Mouse (Mus musculus): Measurements from ENCODE around the gene Stap2. TPM values are rescaled to one million over a fixed set of nuclear protein-coding genes. Genes with fewer than 3 reads are reported as not detected.

Stap2 gene
- polyA plus RNA-seq, 1 experiment from 2014 or later = 4.5 TPM

DNA sequence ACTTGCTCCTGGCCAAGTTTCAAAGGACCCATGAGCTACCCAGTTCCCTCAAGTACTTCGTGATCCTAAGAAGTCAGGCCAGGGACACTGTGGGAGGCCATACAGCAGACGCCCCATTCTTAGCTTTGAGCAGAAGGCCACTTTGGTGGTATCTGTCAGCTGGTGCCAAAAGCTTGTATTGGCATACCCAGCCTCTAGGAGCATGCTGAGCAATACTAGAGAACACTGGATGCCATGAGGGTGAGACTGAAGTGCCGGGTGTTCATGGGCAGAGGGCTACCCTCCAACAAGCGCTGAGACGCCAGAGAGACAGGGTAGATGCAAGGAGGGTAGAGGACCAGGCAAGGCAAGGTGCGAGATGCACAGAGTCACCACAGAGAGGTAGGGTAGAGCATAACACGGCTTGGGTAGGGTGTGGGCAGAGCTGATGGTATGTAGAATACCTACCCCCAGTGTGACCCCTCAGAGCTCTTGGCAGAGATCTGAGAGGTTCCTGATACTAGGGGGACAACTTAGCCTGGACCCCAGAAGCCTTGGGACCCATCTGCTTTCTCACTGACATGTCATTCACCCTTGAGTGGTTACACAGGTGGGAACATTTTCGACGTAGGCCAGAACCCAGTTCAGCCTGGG lies 25.0 kb upstream of the Stap2 start:
- no peak overlapping the region for H3K27ac ChIP-seq (ENCODE audit: low read depth, low read length)
- H3K9me3 ChIP-seq (ENCODE audit: control insufficient read depth, low read length) = no peaks in the 10 kb centered on the region
- H3K4me1 ChIP-seq (ENCODE audit: control insufficient read depth, insufficient read depth, low read length) = peaks cover 5% of the 10 kb centered on the region
- H3K9ac ChIP-seq (ENCODE audit: low read length) = no peak overlapping the region
- no peaks in the 10 kb centered on the region for H3K27me3 ChIP-seq (ENCODE audit: control insufficient read depth, insufficient read depth, low read length)
- no peak for ATAC-seq (ENCODE audit: low FRiP score)
- WGBS = 92% methylated on average over 9 of the region's 9 CpGs
- no peak overlapping the region for H3K4me3 ChIP-seq (ENCODE audit: low read depth, low read length)
- DNase-seq (ENCODE audit: low spot score, missing footprints) = no peak
- no peak overlapping the region for H3K4me2 ChIP-seq
- H3K36me3 ChIP-seq (ENCODE audit: control insufficient read depth, insufficient read depth, low read length) = no peaks in the 10 kb centered on the region; the same call in 1 of the 2 replicates

- no peak overlapping the region for H3K27ac ChIP-seq (ENCODE audit: low read depth, low read length)
- no peak for ATAC-seq (ENCODE audit: low FRiP score)
- no peak overlapping the region for H3K4me2 ChIP-seq
- WGBS = 95% methylated on average over 5 of the region's 5 CpGs
- H3K4me1 ChIP-seq (ENCODE audit: control insufficient read depth, insufficient read depth, low read length) = peaks cover 5% of the 10 kb centered on the region
- H3K9ac ChIP-seq (ENCODE audit: low read length) = no peak overlapping the region
- H3K36me3 ChIP-seq (ENCODE audit: control insufficient read depth, insufficient read depth, low read length) = no peaks in the 10 kb centered on the region
- H3K27me3 ChIP-seq (ENCODE audit: control insufficient read depth, insufficient read depth, low read length) = no peaks in the 10 kb centered on the region
- H3K9me3 ChIP-seq (ENCODE audit: control insufficient read depth, low read length) = no peaks in the 10 kb centered on the region
- H3K4me3 ChIP-seq (ENCODE audit: low read depth, low read length) = no peak overlapping the region
- no peak for DNase-seq (ENCODE audit: low spot score, missing footprints)
Measured at GRCm38 (mm10) chr17:56027801-56028441, 22.5 kb upstream of the Stap2 start.

- DNase-seq (ENCODE audit: low spot score, missing footprints) (no peak), ATAC-seq (ENCODE audit: low FRiP score) (no peak)
- Histone ChIP-seq H3K36me3 (ENCODE audit: control insufficient read depth, insufficient read depth, low read length) (no peaks in the 10 kb centered on the region), H3K4me3 (ENCODE audit: low read depth, low read length) (no peak overlapping the region), H3K4me1 (ENCODE audit: control insufficient read depth, insufficient read depth, low read length) (peaks cover 7% of the 10 kb centered on the region), H3K27ac (ENCODE audit: low read depth, low read length) (no peak overlapping the region), H3K4me2 (no peak overlapping the region), H3K9me3 (ENCODE audit: control insufficient read depth, low read length) (no peaks in the 10 kb centered on the region), H3K27me3 (ENCODE audit: control insufficient read depth, insufficient read depth, low read length) (no peaks in the 10 kb centered on the region), H3K9ac (ENCODE audit: low read length) (no peak overlapping the region)
- WGBS = 73% methylated on average over 1 of the region's 1 CpGs
Measured at GRCm38 (mm10) chr17:56026881-56027280, 21.5 kb upstream of the Stap2 start.

DNA sequence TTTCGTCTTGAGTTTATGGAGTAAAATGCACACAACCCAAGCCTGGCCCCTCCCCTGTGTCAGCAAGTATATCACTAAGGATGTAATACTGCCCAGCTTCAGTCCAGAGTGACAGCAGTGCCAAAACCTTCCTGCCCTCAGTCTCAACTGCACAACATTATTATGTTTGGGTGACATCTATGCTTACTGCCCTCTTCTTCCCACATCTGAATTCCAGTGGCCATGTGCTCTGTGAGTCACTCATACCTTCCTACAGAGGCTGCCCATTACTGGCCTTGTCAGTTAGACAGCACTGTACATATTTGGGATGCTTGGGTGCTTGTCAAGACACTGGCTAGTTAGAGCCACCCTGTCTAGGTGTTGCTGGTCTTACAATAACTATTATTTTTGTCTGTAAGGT lies 20.9 kb upstream of the Stap2 start:
- Histone ChIP-seq H3K4me3 (ENCODE audit: low read depth, low read length) (no peak overlapping the region), H3K27ac (ENCODE audit: low read depth, low read length) (no peak overlapping the region), H3K4me2 (no peak overlapping the region), H3K36me3 (ENCODE audit: control insufficient read depth, insufficient read depth, low read length) (no peaks in the 10 kb centered on the region), H3K9ac (ENCODE audit: low read length) (no peak overlapping the region), H3K4me1 (ENCODE audit: control insufficient read depth, insufficient read depth, low read length) (peaks cover 7% of the 10 kb centered on the region), H3K9me3 (ENCODE audit: control insufficient read depth, low read length) (no peaks in the 10 kb centered on the region), H3K27me3 (ENCODE audit: control insufficient read depth, insufficient read depth, low read length) (no peaks in the 10 kb centered on the region)
- WGBS = 96% methylated on average over 1 of the region's 1 CpGs
- ATAC-seq (ENCODE audit: low FRiP score) (no peak), DNase-seq (ENCODE audit: low spot score, missing footprints) (no peak)

DNA sequence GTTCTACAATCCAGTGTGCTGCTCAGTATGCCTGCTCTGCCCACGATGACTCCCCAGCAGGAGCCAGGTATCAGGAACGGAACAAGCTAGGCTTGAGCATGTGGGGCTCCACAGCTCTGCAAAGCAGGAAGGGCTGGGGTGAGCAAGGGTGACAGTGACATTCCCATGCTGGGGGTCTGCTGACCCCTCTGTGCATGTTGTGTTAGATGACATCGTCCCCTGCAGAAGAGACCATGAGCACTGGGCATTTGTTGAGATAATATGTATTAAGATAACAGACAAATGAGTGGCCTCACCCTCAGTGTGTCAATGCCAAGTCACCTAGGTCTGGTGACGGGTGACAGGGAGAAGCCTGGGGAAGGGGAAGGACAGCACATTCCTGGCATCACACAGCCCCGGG lies 19.5 kb upstream of the Stap2 start:
- no peaks in the 10 kb centered on the region for H3K9me3 ChIP-seq (ENCODE audit: control insufficient read depth, low read length)
- no peak overlapping the region for H3K27ac ChIP-seq (ENCODE audit: low read depth, low read length)

DNA sequence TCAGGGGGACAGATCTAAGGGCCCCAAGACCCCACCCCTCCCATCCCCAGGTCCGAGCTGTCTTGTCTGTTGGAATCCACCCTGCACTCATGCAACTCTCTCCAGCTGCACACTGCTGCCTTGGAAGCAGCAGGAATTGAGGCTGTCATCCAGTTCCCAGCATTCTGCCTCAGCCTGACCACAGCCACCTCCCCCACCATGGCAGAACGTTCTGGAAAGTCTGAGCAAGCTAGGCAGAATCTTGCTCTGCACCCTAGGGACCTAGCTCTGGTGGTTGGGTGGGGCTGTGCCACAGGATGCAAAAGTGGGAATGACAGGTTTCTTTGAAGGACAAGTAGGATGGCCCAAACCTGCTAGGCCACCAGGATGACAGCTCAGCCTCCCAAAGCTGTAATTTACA lies 19.1 kb upstream of the Stap2 start:
- no peaks in the 10 kb centered on the region for H3K36me3 ChIP-seq (ENCODE audit: control insufficient read depth, insufficient read depth, low read length)
- DNase-seq (ENCODE audit: low spot score, missing footprints) (no peak), ATAC-seq (ENCODE audit: low FRiP score) (no peak)
- H3K27ac ChIP-seq (ENCODE audit: low read depth, low read length) = no peak overlapping the region
- H3K9me3 ChIP-seq (ENCODE audit: control insufficient read depth, low read length) = no peaks in the 10 kb centered on the region
- WGBS = 60% methylated on average over 2 of the region's 2 CpGs
- peaks cover 7% of the 10 kb centered on the region for H3K4me1 ChIP-seq (ENCODE audit: control insufficient read depth, insufficient read depth, low read length)
- H3K9ac ChIP-seq (ENCODE audit: low read length) = no peak overlapping the region
- no peak overlapping the region for H3K4me3 ChIP-seq (ENCODE audit: low read depth, low read length)
- H3K4me2 ChIP-seq = no peak overlapping the region
- H3K27me3 ChIP-seq (ENCODE audit: control insufficient read depth, insufficient read depth, low read length) = no peaks in the 10 kb centered on the region

More for the DNA sequence above, 19.5 kb upstream of the Stap2 start:
- DNase-seq (ENCODE audit: low spot score, missing footprints) (no peak), ATAC-seq (ENCODE audit: low FRiP score) (no peak)
- 84% methylated on average over 5 of the region's 5 CpGs for WGBS
- H3K27me3 ChIP-seq (ENCODE audit: control insufficient read depth, insufficient read depth, low read length) = no peaks in the 10 kb centered on the region
- H3K4me3 ChIP-seq (ENCODE audit: low read depth, low read length) = no peak overlapping the region
- peaks cover 7% of the 10 kb centered on the region for H3K4me1 ChIP-seq (ENCODE audit: control insufficient read depth, insufficient read depth, low read length)
- no peaks in the 10 kb centered on the region for H3K36me3 ChIP-seq (ENCODE audit: control insufficient read depth, insufficient read depth, low read length)
- H3K9ac ChIP-seq (ENCODE audit: low read length) = no peak overlapping the region
- no peak overlapping the region for H3K4me2 ChIP-seq

DNA sequence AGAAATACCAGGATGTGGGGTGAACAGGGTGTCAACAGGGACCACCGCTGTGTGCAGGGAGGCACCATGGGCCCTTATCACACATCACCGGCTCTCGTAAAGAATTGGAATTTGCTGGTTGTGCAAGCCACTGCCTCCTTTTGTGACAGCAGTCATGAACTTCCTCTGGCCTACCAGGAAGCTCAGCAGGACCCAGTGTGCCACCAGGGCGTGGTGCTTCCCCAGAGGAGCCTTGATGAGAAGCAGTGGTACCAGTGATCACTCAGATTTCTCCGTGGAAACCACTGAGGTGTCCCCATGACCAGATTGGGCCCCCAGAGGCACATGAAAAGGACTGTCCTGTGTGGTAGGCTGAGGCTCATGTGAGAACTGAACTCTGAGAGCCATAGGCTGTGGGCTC lies 18.0 kb upstream of the Stap2 start:
- Histone ChIP-seq H3K27me3 (ENCODE audit: control insufficient read depth, insufficient read depth, low read length) (no peaks in the 10 kb centered on the region), H3K27ac (ENCODE audit: low read depth, low read length) (no peak overlapping the region), H3K36me3 (ENCODE audit: control insufficient read depth, insufficient read depth, low read length) (peaks cover 1% of the 10 kb centered on the region; the same call in 1 of the 2 replicates), H3K4me1 (ENCODE audit: control insufficient read depth, insufficient read depth, low read length) (peaks cover 7% of the 10 kb centered on the region), H3K9me3 (ENCODE audit: control insufficient read depth, low read length) (no peaks in the 10 kb centered on the region), H3K9ac (ENCODE audit: low read length) (no peak overlapping the region), H3K4me3 (ENCODE audit: low read depth, low read length) (no peak overlapping the region), H3K4me2 (no peak overlapping the region)
- DNase-seq (ENCODE audit: low spot score, missing footprints) (no peak), ATAC-seq (ENCODE audit: low FRiP score) (no peak)
- 91% methylated on average over 5 of the region's 5 CpGs for WGBS

DNA sequence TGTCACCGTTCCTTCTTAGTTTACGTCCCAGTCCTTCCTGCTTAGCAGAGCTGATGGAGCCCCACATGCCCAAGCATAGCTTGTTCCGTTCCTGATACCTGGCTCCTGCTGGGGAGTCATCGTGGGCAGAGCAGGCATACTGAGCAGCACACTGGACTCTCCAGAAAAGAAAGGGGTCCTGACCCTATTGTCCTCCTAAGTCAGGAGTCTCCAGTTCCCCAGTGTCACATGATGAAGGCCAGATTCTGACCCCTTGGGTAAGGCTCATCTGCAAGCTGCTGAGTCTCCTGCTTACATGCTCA lies 17.6 kb upstream of the Stap2 start:
- no peak overlapping the region for H3K9ac ChIP-seq (ENCODE audit: low read length)
- H3K36me3 ChIP-seq (ENCODE audit: control insufficient read depth, insufficient read depth, low read length) = peaks cover 4% of the 10 kb centered on the region; the same call in 1 of the 2 replicates
- H3K4me1 ChIP-seq (ENCODE audit: control insufficient read depth, insufficient read depth, low read length) = peaks cover 7% of the 10 kb centered on the region
- H3K9me3 ChIP-seq (ENCODE audit: control insufficient read depth, low read length) = no peaks in the 10 kb centered on the region
- ATAC-seq (ENCODE audit: low FRiP score) (no peak), DNase-seq (ENCODE audit: low spot score, missing footprints) (no peak)
- no peaks in the 10 kb centered on the region for H3K27me3 ChIP-seq (ENCODE audit: control insufficient read depth, insufficient read depth, low read length)
- no peak overlapping the region for H3K27ac ChIP-seq (ENCODE audit: low read depth, low read length)
- H3K4me2 ChIP-seq = no peak overlapping the region
- H3K4me3 ChIP-seq (ENCODE audit: low read depth, low read length) = no peak overlapping the region
- WGBS = 84% methylated on average over 4 of the region's 4 CpGs

DNA sequence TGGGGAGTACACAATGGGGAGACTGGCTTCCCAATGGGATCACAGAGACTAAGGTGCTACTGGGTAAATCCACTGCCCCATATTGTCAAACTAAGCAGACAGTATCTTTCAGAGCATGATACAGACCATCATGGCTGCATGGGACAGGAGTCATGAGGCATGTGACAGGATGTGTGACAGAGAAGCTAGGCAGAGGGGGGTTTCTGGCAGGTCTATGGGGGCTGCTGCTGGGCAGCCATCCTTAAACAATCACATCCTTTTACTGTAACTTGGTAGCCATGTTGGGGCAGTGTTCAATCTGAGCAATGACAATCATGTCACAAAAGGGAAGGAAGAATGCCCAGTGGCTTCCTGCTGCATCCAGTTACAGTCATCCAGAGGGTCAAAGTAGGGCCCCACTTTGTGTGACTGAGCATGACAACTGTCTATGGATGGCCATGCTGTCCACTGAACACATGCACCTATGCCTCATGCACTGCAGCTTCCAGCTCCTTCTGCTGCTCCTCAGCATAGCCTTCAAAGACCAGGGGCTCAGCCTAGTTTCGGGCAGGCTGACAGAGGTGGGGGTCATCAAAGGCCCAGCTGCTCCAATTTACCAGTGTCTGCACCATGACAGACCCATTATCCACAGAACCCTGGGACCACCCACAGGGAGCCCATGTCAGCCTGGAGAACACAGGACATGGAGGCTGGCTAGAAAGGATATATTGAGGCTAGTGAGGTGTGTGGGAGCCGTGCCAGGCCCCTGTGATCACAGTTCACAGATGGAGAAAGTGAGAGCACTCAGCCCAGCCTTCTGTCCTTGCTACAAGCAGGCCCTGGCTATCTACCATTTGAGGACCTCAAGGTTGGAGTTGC lies 17.0 kb upstream of the Stap2 start:
- no peaks in the 10 kb centered on the region for H3K27me3 ChIP-seq (ENCODE audit: control insufficient read depth, insufficient read depth, low read length)
- WGBS = 67% methylated on average over 2 of the region's 2 CpGs
- H3K36me3 ChIP-seq (ENCODE audit: control insufficient read depth, insufficient read depth, low read length) = peaks cover 9% of the 10 kb centered on the region; the same call in 1 of the 2 replicates
- H3K4me3 ChIP-seq (ENCODE audit: low read depth, low read length) = no peak overlapping the region
- no peaks in the 10 kb centered on the region for H3K9me3 ChIP-seq (ENCODE audit: control insufficient read depth, low read length)
- ATAC-seq (ENCODE audit: low FRiP score) (no peak), DNase-seq (ENCODE audit: low spot score, missing footprints) (no peak)
- no peak overlapping the region for H3K9ac ChIP-seq (ENCODE audit: low read length)
- no peak overlapping the region for H3K4me2 ChIP-seq
- H3K4me1 ChIP-seq (ENCODE audit: control insufficient read depth, insufficient read depth, low read length) = peaks cover 7% of the 10 kb centered on the region
- H3K27ac ChIP-seq (ENCODE audit: low read depth, low read length) = no peak overlapping the region; the same call in 1 of the 2 replicates
